Mouse (Mus musculus) midbrain, embryonic 10.5 days (tissue): ENCODE measurements around the gene Ncf4. TPM values are rescaled to one million over a fixed set of nuclear protein-coding genes. Genes with fewer than 3 reads are reported as not detected.

ENCODE experiments used
- DNase-seq: peaks from one replicate; pipeline ENCODE4 v3.0.0-alpha.2; 2017; ENCODE audit warnings: low spot score
- H3K27ac ChIP-seq: fragments of 300-500 bp; sonication (generic); replicated peaks from 2 replicates; pipeline ENCODE4 v1.5.1; 2016; ENCODE audit warnings: mild to moderate bottlenecking
- H3K27me3 ChIP-seq: fragments of 300-500 bp; sonication (generic); 2 replicates; pipeline ENCODE4 v1.6.1; 2016; ENCODE audit warnings: low read depth, mild to moderate bottlenecking; ENCODE audit not compliant: poor library complexity, severe bottlenecking
- H3K36me3 ChIP-seq: fragments of 300-500 bp; sonication (generic); 2 replicates; pipeline ENCODE4 v1.6.1; 2016; ENCODE audit warnings: mild to moderate bottlenecking, moderate library complexity
- H3K4me1 ChIP-seq: fragments of 300-500 bp; sonication (generic); 2 replicates; pipeline ENCODE4 v1.6.1; 2016
- H3K4me3 ChIP-seq: fragments of 300-500 bp; sonication (generic); 2 replicates; pipeline ENCODE4 v1.5.1; 2016; ENCODE audit warnings: mild to moderate bottlenecking, moderate library complexity
- H3K9me3 ChIP-seq: fragments of 300-500 bp; sonication (generic); replicated peaks from 2 replicates; pipeline ENCODE4 v1.6.1; 2016; ENCODE audit warnings: mild to moderate bottlenecking
- WGBS: fragments of 180-500 bp; shearing (Covaris S2); methylation state at CpG from one replicate; pipeline ENCODE4 v1.1.7; 2016; 5-methylcytosine and 5-hydroxymethylcytosine counted together
- microRNA-seq: library from miRNA; unstranded; fragments of <30 nt; microRNA quantifications from one replicate; pipeline ENCODE4, GENCODE M21; 2017
- polyA plus RNA-seq: library from polyadenylated mRNA; unstranded; fragments of >200 nt; fragmentation: Nextera tagmentation; extraction: Ambion mirVana; gene quantifications from 2 replicates; pipeline ENCODE4 v1.2.1, GENCODE M21; 2016

The Ncf4 gene
- polyA plus RNA-seq, 1 experiment from 2014 or later: 3.5 TPM

DNA sequence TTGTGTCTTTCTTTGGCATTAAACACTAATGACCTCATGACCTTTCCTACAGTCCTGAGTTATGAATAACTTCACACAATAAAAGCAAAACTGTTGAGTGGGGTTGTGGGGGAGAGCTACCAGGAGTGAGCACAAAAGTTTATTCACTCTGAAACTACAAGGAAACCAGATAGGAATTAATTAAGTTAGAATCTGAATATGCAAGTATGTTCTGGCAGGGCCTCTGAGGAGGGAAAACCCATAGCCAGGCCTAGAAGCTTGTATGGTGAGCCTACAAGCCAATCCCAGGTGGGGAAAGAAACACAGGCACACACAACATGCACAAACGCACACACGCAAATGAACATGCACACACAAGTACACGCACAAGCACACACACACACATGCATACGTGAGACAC is 58.1 kb downstream of the Ncf4 start:
- H3K9me3 ChIP-seq: no peaks in the 10 kb centered on the region
- H3K36me3 ChIP-seq: no peaks in the 10 kb centered on the region
- H3K4me3 ChIP-seq: no peak overlapping the region
- 98% methylated on average over 4 of the region's 4 CpGs for WGBS
- no peaks in the 10 kb centered on the region for H3K27me3 ChIP-seq
- H3K27ac ChIP-seq: no peak overlapping the region
- no peak for DNase-seq
- no peaks in the 10 kb centered on the region for H3K4me1 ChIP-seq

DNA sequence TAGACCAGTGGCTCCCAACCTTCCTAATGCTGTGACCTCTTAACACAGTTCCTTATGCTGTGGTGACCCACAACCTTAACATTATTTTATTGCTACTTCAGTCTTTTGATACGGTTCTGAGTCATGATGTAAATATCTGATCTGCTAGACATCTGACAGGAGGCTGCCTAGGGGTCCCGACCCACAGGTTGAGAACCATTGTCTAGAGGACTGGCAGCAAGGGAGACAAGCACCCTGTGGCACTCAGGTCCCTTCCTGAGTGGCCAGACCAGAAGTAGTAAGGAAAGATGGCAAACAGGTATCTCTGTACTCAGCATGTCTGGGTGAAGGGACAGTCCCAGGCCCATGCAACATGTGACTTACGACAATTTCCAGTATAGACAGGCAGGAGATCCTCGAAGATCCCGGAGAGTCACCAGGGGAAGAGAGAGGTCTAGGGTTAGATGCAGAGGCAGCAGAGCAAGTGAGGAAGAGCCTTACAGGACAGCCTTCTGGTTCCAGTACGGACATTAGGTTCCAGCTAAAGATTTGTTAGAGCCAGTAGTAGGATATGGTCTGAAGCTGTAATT is 59.1 kb downstream of the Ncf4 start:
- Histone ChIP-seq H3K9me3 (no peaks in the 10 kb centered on the region), H3K36me3 (no peaks in the 10 kb centered on the region), H3K27me3 (no peaks in the 10 kb centered on the region), H3K4me3 (no peak overlapping the region), H3K4me1 (no peaks in the 10 kb centered on the region), H3K27ac (no peak overlapping the region)
- no peak for DNase-seq
- WGBS: 90% methylated on average over 6 of the region's 6 CpGs

GRCm38 (mm10) chr15:78305341-78305933 is 60.8 kb downstream of the Ncf4 start, which contains the start of gene Csf2rb2:
TSS of gene Csf2rb2 (minus strand) at chr15:78305721.
- H3K27me3 ChIP-seq: no peaks in the 10 kb centered on the region
- H3K9me3 ChIP-seq: no peaks in the 10 kb centered on the region
- no peak within 1 kb of the TSS for H3K27ac ChIP-seq
- no peaks in the 10 kb centered on the region for H3K36me3 ChIP-seq
- 88% methylated on average over 10 of the region's 10 CpGs for WGBS
- DNase-seq: no peak
- peaks cover 5% of the 10 kb centered on the region for H3K4me1 ChIP-seq
- no peak within 1 kb of the TSS for H3K4me3 ChIP-seq

GRCm38 (mm10) chr15:78309865-78310264 is 65.3 kb downstream of the Ncf4 start:
- no peak for DNase-seq
- Histone ChIP-seq H3K36me3 (no peaks in the 10 kb centered on the region), H3K9me3 (no peaks in the 10 kb centered on the region), H3K4me1 (peaks cover 5% of the 10 kb centered on the region), H3K27me3 (no peaks in the 10 kb centered on the region), H3K27ac (no peak overlapping the region), H3K4me3 (no peak overlapping the region)
- 54% methylated on average over 5 of the region's 5 CpGs for WGBS

GRCm38 (mm10) chr15:78310971-78311370 is 66.4 kb downstream of the Ncf4 start:
- no peak overlapping the region for H3K27ac ChIP-seq
- H3K4me1 ChIP-seq: peaks cover 5% of the 10 kb centered on the region
- no peaks in the 10 kb centered on the region for H3K27me3 ChIP-seq
- no peak for DNase-seq
- no peaks in the 10 kb centered on the region for H3K9me3 ChIP-seq
- no peaks in the 10 kb centered on the region for H3K36me3 ChIP-seq
- WGBS: 77% methylated on average over 4 of the region's 4 CpGs
- no peak overlapping the region for H3K4me3 ChIP-seq

Small RNAs within 50 kb of the gene (microRNA-seq; reads per million reads assigned to microRNA genes)
- gene Mir7676-1: not detected

Other genes starting within 250 kb of the Ncf4 start
- 0.22 and 0.60 TPM in 2 replicates for gene Cacng2, start 124.8 kb upstream of the Ncf4 start, polyA plus RNA-seq
- gene Ift27, start 70.7 kb upstream of the Ncf4 start, polyA plus RNA-seq: 172 and 181 TPM in 2 replicates
- gene Pvalb, start 38.4 kb upstream of the Ncf4 start, polyA plus RNA-seq: 0.12 TPM in 1 of 2 replicates, not detected in the other
- 0.29 and 0.37 TPM in 2 replicates for gene Csf2rb2, start 60.9 kb downstream of the Ncf4 start, polyA plus RNA-seq
- gene Csf2rb, start 81.0 kb downstream of the Ncf4 start, polyA plus RNA-seq: 2.7 and 3.5 TPM in 2 replicates
- not detected in 2 replicates for gene Tex33, start 151.1 kb downstream of the Ncf4 start, polyA plus RNA-seq
- gene Tst, start 161.1 kb downstream of the Ncf4 start, polyA plus RNA-seq: 8.1 and 9.8 TPM in 2 replicates
- gene Mpst, start 161.6 kb downstream of the Ncf4 start, polyA plus RNA-seq: 0.61 and 1.6 TPM in 2 replicates
- gene Kctd17, start 183.8 kb downstream of the Ncf4 start, polyA plus RNA-seq: 64.0 and 68.3 TPM in 2 replicates
- gene Tmprss6, start 223.8 kb downstream of the Ncf4 start, polyA plus RNA-seq: 0.21 and 0.52 TPM in 2 replicates